Mouse (Mus musculus): ENCODE measurements around the gene Pgghg.

DNA sequence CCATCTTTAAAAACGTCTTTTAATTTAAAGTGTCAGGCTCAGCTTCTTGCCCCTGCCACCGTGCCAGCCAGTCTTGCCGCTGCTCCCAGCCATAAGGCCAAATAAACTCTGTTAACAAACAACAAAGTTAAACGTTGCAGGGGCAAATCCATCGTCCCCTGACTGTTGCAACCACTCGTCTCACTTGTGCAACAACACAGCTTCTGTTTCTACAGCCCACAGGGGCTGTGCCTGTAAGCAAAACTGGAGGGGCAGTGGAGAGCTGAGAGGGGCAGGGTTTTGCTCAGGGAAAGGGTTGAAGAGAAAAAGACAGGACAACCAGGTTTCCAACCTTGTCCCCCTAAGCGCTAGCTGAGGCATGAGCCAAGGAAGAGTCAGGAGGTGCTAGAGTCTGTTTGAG is 33.0 kb upstream of the Pgghg start:
- TF ChIP-seq POLR2A (IDR thresholded peaks at IDR 0.05; ENCODE audit: control insufficient read depth, extremely low read depth, insufficient read depth, low read length, poor library complexity) (no peak), CTCF (IDR thresholded peaks at IDR 0.05; ENCODE audit: borderline replicate concordance, control insufficient read depth, extremely low read depth, insufficient read depth, low read length, poor library complexity) (no peak)
